Mouse (Mus musculus) right cerebral cortex, adult 2 months (tissue): Measurements from ENCODE around the gene Cela3b.
"Not testable (repeated sequence)": the region's sequence is repeated elsewhere in the genome, so short reads cannot be mapped to it uniquely, and the experiment has no call there.

Experiments
- DNase-seq, 2 experiments: peaks; one replicate each; pipeline ENCODE4 v3.0.0; 2021 to 2022; ENCODE audit warnings: low spot score in 2 of 2

The Cela3b gene

DNA sequence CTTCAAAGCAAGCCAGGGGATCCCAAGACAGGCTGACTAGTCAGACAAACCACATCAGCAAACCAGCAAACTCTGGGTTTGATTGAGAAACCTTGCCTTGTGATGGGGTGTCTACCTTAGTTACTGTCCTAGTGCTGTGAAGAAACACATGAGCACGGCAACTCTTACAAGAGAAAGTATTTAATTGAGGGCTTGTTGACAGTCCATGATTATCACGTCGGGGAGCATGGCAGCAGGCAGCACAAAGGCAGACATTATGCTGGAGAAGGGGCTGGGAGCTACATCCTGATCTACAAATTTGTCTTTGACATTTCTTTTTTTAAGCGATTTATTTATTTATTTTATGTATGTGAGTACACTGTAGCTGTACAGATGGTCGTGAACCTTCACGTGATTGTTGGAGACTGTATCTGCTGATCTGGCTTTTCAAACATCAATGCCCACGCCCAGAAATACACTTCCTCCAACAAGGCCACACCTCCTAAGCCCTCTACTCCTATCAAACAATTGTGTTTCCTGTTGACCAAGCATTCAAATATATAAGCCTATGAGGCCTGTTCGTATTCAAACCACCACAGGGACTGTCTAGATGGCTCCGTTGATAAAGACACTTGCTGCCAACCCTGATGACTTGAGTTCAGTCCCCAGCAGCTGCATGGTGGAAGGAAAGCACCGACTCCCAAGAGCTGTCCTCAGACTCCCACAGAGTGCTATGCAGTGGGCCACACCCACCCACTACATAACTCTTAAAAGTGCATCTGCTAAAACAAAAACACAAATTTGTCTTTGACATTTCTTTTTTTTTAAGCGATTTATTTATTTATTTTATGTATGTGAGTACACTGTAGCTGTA lies 12.4 kb downstream of the Cela3b start:
- no peak for DNase-seq

DNA sequence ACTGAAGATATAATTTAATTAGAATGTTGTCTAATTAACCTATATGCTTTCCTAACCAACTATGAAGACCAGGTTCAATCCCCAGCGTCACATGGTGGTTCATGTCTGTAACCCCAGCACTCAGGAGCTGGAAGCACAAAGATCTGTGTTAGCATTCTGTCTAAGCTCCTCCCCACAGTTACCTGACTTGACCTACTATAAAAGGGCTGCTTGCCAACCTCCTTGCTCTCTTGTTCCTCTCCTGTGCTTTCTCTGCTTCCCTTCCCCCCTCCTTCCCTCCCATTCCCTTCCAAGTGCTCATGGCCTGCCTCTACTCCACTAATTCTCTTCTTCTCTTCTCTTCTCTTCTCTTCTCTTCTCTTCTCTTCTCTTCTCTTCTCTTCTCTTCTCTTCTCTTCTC lies 15.4 kb downstream of the Cela3b start:
- DNase-seq: no peak

DNA sequence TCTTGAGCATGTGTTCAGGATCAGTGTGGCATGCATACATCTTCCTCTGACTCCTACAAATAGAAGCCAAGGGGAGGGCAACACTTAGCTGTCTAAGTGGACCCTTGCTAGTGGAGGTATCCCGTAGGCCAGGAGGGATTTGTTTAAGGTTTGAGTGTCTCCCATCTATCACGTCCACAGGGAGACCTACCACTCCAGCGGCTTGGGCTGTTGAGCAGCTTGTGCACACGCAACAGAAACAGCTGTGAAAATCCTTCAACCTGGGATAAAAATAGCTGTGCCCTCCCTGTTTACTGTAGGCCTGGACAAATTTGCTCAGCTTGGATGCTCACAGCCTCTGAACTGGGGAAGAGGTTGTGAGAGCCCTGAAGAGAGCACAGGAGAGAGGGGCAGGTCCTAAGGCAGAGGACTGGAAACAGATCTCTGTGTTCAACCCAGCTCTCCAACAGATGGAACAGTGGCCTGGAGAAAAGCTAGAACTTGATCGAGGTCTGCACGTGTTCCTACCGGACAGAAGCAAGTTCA lies 18.1 kb downstream of the Cela3b start:
- not testable (repeated sequence) for DNase-seq

GRCm38 (mm10) chr4:137409691-137410090 lies 20.6 kb downstream of the Cela3b start, which contains the start of gene Cela3a:
Cela3a (minus strand) TSS chr4:137409791.
- DNase-seq: no peak

DNA sequence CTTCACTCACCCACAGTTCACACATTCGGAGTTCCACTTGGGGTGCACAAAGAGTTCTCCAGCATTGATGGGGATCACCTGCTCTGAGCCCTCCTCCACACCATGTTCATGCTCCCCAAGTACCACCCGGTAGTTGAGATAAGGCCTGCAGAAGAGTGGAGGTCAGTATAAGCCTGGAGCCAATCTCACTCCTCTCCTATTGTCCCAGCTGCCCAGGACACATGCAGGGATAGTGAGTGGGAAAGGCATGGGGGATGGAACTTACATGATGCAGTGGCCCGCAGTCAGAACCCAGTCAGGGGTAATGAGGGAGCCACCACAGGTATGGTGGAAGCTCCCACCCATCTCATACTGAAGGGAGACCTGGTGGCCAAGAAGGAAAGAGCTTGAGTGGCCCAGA lies 24.8 kb downstream of the Cela3b start:
- DNase-seq: no peak

- DNase-seq: no peak
These were observed 33.5 kb downstream of the Cela3b start for GRCm38 (mm10) chr4:137396641-137397525.

DNA sequence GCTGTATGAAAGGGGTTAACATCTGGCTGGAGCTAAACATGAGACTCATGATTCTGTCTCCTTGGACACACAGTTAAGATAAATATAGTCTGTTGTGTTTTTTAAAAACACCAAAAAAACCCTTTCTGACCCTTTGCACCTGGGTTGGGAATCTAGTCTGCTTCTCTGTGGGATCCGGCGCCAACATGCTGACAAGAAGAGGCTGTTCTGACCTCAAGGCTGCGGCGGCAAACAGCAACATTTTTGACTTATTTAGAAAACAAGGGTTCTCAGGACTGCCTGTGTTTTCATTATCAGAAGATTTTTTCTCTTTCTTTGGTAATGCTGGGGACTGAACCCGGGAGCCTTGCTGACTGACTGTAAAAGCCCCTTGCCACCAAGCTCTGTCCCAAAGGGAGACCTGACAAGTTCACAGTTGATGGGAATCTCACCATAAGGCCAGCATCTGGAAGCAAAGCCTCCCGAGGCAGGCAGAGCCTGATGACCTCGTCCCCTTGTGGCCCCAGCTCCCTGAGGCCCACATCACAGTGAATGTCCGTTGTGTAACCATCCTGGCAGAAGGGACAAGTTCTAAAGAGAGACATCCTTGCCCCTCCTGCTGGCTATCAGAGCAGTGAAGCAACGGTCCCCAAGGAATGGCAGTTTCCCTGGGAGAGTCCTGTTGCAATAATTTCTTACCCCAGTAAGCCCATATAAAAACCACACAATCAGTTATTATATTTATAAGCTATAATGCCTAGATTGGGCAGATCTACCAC lies 36.8 kb downstream of the Cela3b start:
- DNase-seq: no peak

- DNase-seq: no peak
These were observed 37.5 kb downstream of the Cela3b start for GRCm38 (mm10) chr4:137392874-137393273.

DNA sequence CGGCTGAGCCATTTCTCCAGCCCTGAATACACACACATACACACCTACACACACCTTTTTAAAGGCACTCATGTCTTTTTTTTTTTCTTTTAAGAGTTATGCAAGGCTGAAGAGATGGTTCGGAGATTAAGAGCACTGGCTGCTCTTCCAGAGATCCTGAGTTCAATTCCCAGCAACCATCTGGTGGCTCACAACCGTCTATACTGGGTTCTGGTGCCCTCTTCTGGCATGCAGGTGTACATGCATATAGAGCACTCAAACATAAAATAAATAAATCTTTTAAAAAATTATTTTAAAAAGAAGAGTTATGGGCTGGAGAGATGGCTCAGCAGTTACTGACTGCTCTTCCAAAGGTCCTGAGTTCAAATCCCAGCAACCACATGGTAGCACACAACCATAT lies 39.1 kb downstream of the Cela3b start:
- DNase-seq: no peak

GRCm38 (mm10) chr4:137390196-137390595 lies 40.1 kb downstream of the Cela3b start:
- no peak for DNase-seq

GRCm38 (mm10) chr4:137388983-137389382 lies 41.4 kb downstream of the Cela3b start:
- DNase-seq: no peak

DNA sequence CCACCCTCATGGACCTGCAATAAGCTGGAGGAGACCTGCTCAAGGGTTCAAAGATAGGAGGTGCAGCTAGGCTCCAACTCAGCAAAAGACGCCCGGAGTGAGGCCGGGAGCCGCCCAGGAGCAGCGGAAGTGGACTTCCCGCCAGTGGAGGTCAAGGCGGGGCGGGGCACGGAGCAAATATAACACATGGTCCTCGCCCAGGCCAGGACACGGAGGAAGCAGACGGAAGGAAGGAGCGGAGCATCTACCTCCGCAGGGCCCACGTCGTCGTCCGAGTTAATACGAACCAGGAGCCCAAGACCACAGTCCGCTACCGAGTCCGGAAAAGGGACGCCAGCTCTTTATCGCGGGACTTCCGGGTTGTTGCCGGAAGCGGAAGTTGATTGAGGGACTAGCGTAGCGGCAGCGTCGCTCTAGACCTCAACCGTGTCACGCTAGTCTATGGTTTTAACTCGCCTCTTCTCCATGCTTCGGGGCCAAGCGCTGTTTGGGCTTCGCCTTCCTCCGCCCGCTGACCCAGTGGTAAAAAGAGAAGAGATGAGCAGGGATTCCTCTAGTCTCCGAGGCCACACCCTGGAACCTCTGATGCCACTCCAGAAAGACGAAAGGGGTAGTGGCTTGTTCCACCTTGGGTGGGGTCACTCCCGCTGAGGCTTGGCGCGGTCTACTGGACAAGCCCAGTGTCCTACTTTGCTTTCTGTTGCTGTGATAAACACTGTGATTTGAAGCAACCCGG lies 42.1 kb downstream of the Cela3b start:
- DNase-seq: peak; percentile 79 to 91

- DNase-seq: no peak
These were observed 42.8 kb downstream of the Cela3b start for GRCm38 (mm10) chr4:137387482-137388058.

- no peak for DNase-seq
These were observed 49.4 kb downstream of the Cela3b start for GRCm38 (mm10) chr4:137380702-137381605.

DNA sequence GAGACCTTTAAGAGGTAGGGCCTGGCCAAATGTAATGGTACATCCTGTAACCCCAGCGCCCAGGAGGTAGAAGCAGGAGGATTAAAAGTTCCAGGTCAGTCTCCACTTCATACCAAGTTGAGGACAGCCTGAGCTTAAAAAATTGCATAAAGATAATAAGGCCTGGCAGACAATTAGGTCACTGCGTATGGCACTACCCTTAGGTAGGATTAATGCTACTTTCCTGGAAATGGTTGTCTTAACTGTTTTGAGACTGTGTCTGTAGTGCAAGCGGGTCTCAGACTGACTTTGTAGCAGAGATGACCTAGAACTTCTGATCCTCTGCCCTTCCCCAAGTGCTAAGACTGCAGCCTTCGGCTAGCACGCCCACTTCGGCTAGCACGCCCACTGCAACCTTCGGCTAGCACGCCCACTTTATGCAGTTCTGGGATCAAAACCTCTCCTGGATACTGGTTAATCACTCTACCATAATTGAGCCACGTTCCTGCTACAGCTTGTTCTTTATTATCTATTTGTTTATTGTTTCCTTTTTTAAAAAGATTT lies 50.6 kb downstream of the Cela3b start:
- no peak for DNase-seq

GRCm38 (mm10) chr4:137379085-137379484 lies 51.3 kb downstream of the Cela3b start:
- no peak for DNase-seq

DNA sequence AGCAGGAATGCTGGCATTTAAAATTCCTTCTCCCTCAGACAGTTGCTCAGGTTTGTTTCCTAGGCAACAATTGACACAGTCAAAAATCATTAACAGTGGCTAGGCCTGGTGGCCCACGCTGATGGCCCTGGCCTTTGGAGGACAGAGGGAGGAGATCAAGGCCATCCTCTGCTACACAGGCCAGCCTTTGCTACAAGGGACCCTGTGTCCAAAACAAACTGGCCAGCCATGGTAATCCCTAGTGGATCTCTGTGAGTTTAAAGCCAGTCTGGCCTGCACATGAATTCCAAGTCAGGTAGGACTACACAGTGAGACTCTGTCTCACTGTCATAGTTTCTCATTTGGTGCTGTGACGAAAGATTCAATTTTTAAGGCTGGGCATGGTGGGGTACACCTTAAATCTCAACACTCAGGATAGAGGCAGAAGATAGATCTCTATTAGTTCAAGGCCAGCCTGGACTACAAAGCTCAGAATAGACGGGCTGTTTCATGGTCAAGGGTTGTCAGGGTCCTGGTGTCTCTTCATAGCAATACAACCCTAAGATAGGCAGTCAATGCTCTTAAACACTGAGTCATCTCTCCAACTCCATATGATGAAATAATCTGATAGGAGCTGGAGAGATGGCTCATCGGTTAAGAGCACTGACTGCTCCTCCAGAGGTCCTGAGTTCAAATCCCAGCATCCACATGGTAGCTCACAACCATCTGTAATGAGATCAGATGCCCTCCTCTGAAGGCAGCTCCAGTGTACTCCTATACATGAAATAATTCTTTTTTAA lies 52.6 kb downstream of the Cela3b start:
- DNase-seq: no peak

GRCm38 (mm10) chr4:137376778-137377177 lies 53.6 kb downstream of the Cela3b start:
- DNase-seq: no peak
